Mouse (Mus musculus): ENCODE results near the gene Wdr46.

GRCm38 (mm10) chr17:33892429-33892828 lies 48.0 kb upstream of the Wdr46 start:
- TF ChIP-seq CTCF (IDR thresholded peaks at IDR 0.05; ENCODE audit: insufficient read depth, low read depth, low read length) (no peak), POLR2A (IDR thresholded peaks at IDR 0.05; ENCODE audit: insufficient read depth, low read depth, low read length) (no peak)
